Mouse (Mus musculus) spleen, postnatal 0 days (tissue): ENCODE measurements around the gene Msl2. TPM values are rescaled to one million over a fixed set of nuclear protein-coding genes. Genes with fewer than 3 reads are reported as not detected.

Experiments
- polyA plus RNA-seq: library from polyadenylated mRNA; unstranded; fragments of >200 nt; fragmentation: Nextera tagmentation; extraction: Ambion mirVana; gene quantifications from 2 replicates; pipeline ENCODE4 v1.2.1, GENCODE M21; 2015

The Msl2 gene
- polyA plus RNA-seq, result 5.3 and 5.5 TPM in 2 replicates

DNA sequence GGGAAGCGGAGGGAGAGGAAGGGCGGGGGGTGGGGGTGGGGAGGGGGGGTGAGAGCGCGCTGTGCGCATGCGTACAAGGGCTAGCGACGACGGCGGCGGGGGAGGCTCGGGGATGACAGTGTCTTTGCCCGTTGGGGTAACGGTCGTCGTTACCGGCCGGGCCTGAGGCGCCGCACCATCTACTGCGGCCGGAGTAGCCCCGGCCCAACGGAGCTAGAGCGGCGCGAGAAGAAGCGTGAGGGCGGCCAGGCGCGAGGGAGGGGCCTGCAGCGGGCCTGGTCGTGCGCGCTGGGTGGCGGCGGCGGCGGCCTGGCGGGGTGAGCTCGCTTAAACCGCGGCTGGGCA, at the start of gene Msl2:
Gene Msl2, plus strand, starts transcription at position 115 of the 345 bp plus-strand sequence.

DNA sequence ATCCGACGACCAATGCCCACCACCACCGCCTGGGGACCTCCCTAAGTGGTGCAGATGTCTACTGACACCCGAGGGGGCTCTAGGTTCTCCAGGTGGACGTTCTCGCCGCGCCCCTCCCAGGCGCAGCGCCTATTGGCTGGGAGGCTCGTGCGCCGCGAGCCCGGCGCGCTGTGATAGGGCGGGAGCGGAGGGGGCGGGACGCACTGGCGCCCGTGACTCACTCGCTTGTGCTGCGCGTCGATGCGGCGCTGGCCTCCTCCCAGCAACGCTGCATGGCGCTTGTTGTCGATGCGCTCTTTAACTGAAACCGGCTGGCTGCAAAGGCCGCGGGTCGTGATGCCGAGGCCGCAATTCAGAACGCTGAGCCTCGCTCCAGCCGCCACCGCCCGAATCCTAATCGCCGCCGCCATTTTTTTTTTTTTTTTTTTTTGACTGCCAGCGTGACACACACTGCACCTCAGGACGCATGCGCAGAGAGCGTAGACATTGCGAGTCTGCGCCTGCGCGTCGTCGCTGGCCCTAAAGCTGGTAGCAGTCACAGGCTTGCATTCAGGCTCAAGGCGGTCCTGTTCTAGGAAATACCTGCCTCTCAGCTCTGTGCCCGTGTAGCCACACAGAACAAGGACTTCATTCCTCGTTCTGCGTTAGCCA, 39.3 kb upstream of the Msl2 start, which contains the start of gene Pccb:
Gene Pccb, minus strand, starts transcription at position 451 of the 651 bp plus-strand sequence.

Other genes with a start within 250 kb of the Msl2 start
- gene Pccb, start 39.2 kb upstream of the Msl2 start, polyA plus RNA-seq, result 12.5 and 13.2 TPM in 2 replicates
- gene Ppp2r3a, start 177.7 kb downstream of the Msl2 start, polyA plus RNA-seq, result 2.8 and 3.4 TPM in 2 replicates